Mouse (Mus musculus): Measurements from ENCODE around the gene Slc38a4. TPM values are rescaled to one million over a fixed set of nuclear protein-coding genes. Genes with fewer than 3 reads are reported as not detected.
A peak's percentile ranks its signal among the peaks of the same experiment; 100 is the strongest.

Gene Slc38a4
- polyA plus RNA-seq, 1 experiment from 2014 or later: 0.10 TPM

DNA sequence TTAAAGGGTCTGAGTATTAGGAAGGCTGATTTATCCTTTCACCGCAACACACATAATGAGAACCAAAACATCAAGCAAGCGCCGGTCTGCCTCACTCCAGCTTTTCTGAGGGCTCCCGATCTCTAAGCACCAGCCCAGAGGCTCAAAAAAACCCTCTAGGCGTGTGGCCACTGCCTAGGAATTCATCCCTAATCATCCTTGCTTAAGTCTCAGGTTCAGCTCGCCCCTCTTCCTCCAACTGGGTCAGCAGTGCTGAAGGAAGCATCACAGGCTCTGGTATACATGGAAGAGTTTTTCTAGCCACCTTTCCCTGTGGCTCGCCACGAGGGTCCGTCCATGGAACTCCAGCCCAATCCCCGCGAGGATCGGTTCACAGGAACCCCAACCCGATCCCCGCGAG is 1.6 kb downstream of the Slc38a4 start:
- ATAC-seq (no peak), DNase-seq (ENCODE audit: low read depth, low spot score) (no peak)
- TF ChIP-seq CTCF (IDR thresholded peaks at IDR 0.05): no peak
- no peaks in the 10 kb centered on the region for H3K27me3 ChIP-seq
- ChIA-PET POLR2A (no interaction called here), CTCF (no interaction called here)
- in situ Hi-C loops (cut with MboI; ENCODE audit: low pct_unique_long_range_greater_than_20kb): no loop called here

- POLR2A ChIA-PET: no interaction called here
- no peak for ATAC-seq
- no peak for DNase-seq (ENCODE audit: low read depth, low spot score)
- no peaks in the 10 kb centered on the region for H3K27me3 ChIP-seq
- CTCF ChIA-PET: no interaction called here
- in situ Hi-C loops (cut with MboI; ENCODE audit: low pct_unique_long_range_greater_than_20kb): no loop called here
- no peak for TF ChIP-seq CTCF (IDR thresholded peaks at IDR 0.05)
Observed at GRCm38 (mm10) chr15:97050436-97050835, 5.3 kb downstream of the Slc38a4 start.

DNA sequence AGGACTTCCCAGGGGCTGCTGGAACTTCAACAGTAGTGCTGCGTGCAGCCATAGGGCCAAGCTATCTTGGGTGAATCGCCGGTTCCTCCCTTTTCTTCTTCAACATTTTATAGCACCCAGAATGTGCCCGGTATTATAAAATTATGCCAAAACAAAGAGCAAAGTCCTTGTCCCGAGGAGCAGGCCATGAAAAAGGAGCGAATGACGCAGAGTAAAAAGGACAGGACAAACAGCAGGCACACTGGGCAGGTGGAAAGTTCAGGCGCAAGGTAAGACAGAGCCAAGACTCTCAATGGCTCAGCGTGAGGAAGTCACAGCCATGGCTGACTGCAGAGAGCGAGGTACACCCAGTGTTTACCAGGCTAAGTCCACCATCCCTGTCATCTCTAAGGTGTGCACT is 5.7 kb downstream of the Slc38a4 start:
- TF ChIP-seq CTCF (IDR thresholded peaks at IDR 0.05): no peak
- no peak for DNase-seq (ENCODE audit: low read depth, low spot score)
- CTCF ChIA-PET: no interaction called here
- no peaks in the 10 kb centered on the region for H3K27me3 ChIP-seq
- no peak for ATAC-seq
- in situ Hi-C loops (cut with MboI; ENCODE audit: low pct_unique_long_range_greater_than_20kb): no loop called here
- POLR2A ChIA-PET: no interaction called here

- ChIA-PET POLR2A (no interaction called here), CTCF (no interaction called here)
- no peaks in the 10 kb centered on the region for H3K27me3 ChIP-seq
- no peak for ATAC-seq
- in situ Hi-C loops (cut with MboI; ENCODE audit: low pct_unique_long_range_greater_than_20kb): no loop called here
- no peak for TF ChIP-seq CTCF (IDR thresholded peaks at IDR 0.05)
- DNase-seq (ENCODE audit: low read depth, low spot score): no peak
Observed at GRCm38 (mm10) chr15:97049281-97049841, 6.4 kb downstream of the Slc38a4 start.

DNA sequence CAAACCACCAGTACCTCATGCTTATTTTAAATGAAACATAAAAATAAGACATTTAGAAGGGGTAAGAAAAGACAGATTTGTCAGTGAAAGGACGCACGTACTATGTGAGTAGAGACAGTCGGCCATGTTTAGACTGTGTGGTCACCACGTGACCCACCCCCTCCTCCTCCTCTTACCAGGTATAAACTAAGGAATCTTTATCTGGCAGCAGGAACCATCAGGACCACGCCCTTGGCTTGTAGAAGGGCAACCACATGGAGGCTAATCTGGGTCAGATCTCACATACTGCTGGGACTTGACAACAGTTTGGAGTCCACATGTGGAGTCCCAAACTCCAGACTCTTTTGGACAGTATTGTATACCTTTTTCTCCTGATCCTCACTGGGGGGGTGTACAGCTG is 7.5 kb downstream of the Slc38a4 start:
- in situ Hi-C loops (cut with MboI; ENCODE audit: low pct_unique_long_range_greater_than_20kb): no loop called here
- DNase-seq (ENCODE audit: low read depth, low spot score): no peak
- POLR2A ChIA-PET: no interaction called here
- CTCF ChIA-PET: no interaction called here
- no peak for ATAC-seq
- TF ChIP-seq CTCF (IDR thresholded peaks at IDR 0.05): no peak
- H3K27me3 ChIP-seq: no peaks in the 10 kb centered on the region

- ATAC-seq: no peak
- CTCF ChIA-PET: interaction anchor here (1.0 kb wide), 1 partner anchor 22 kb away, joined by 3 read pairs; no protein-coding TSS in a partner anchor
- TF ChIP-seq CTCF (IDR thresholded peaks at IDR 0.05): no peak
- no peaks in the 10 kb centered on the region for H3K27me3 ChIP-seq
- POLR2A ChIA-PET: no interaction called here
- DNase-seq (ENCODE audit: low read depth, low spot score): no peak
- in situ Hi-C loops (cut with MboI; ENCODE audit: low pct_unique_long_range_greater_than_20kb): no loop called here
Observed at GRCm38 (mm10) chr15:97043921-97044320, 11.8 kb downstream of the Slc38a4 start.

DNA sequence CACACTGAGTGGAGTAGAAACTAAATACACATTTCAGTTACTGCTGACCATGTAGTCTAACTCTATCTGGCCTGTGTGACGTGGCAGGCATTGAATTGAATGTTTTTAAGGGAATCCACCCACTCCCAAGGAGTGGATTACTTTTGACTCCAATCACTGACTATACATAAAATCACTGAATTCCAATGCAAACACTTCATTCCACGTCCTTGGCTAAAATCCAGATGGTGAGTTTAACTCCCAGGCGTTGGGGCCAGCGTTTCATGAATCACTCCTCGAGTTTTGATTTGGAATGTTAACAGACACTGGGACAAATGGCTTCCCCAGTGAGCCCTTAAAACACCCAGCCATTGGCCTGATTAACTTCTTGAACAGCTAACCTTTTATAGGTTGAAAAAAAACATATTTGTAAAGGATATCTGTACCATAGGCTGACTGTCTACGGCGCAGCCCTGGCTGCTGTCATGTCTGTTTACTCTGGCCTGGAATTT is 13.7 kb downstream of the Slc38a4 start:
- no peak for ATAC-seq
- POLR2A ChIA-PET: no interaction called here
- no peaks in the 10 kb centered on the region for H3K27me3 ChIP-seq
- no peak for TF ChIP-seq CTCF (IDR thresholded peaks at IDR 0.05)
- CTCF ChIA-PET: no interaction called here
- in situ Hi-C loops (cut with MboI; ENCODE audit: low pct_unique_long_range_greater_than_20kb): no loop called here
- DNase-seq (ENCODE audit: low read depth, low spot score): peak; percentile 20

DNA sequence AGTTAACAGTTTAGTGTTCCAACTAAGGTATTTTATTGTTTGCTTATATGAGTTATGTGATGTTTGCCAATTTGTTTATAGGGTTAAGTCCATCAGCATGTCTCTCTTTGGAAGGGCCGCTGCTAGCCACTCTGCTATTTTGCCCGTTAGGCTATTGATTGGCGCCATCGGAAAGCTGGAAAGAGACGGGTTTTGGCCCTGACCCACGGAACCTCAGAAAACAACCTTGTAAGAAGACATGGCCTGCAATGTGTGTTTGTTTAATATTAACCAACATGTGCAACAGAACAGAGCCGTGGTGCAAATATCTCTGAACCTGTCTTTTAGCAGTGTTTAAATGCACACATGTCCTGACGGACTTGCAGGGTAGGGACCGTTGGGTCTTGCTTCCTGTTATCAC is 14.6 kb downstream of the Slc38a4 start:
- DNase-seq (ENCODE audit: low read depth, low spot score): no peak
- no peak for TF ChIP-seq CTCF (IDR thresholded peaks at IDR 0.05)

DNA sequence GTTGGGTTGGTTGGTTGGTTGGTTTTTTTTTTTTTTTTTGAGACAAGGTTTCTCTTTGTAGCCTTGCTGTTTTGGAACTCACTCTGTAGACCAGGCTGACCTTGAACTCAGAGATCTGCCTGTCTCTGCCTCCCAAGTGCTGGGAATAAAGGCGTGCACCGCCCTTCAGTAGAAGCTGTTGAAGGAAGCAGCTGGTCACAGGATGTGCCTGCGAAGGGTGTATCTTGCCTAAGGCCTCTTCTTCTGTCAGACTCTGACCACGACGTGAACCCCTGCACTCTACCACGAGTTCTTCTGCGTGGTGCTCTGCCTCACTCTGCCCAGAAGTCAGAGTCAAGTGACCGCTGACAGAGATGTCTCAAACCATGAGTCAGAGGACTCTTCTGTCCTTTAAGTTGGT is 18.0 kb downstream of the Slc38a4 start:
- in situ Hi-C loops (cut with MboI; ENCODE audit: low pct_unique_long_range_greater_than_20kb): no loop called here
- H3K27me3 ChIP-seq: no peaks in the 10 kb centered on the region
- ChIA-PET POLR2A (no interaction called here), CTCF (interaction anchor here (1.2 kb wide), 1 partner anchor 12 kb away, joined by 4 read pairs; no protein-coding TSS in a partner anchor)
- DNase-seq (ENCODE audit: low read depth, low spot score): no peak
- no peak for TF ChIP-seq CTCF (IDR thresholded peaks at IDR 0.05)
- ATAC-seq: no peak

More for the DNA sequence above, 14.6 kb downstream of the Slc38a4 start:
- ChIA-PET CTCF (interaction anchor here (1.3 kb wide), 1 partner anchor 16 kb away, joined by 3 read pairs; no protein-coding TSS in a partner anchor), POLR2A (no interaction called here)
- ATAC-seq: no peak
- no peaks in the 10 kb centered on the region for H3K27me3 ChIP-seq
- in situ Hi-C loops (cut with MboI; ENCODE audit: low pct_unique_long_range_greater_than_20kb): no loop called here

DNA sequence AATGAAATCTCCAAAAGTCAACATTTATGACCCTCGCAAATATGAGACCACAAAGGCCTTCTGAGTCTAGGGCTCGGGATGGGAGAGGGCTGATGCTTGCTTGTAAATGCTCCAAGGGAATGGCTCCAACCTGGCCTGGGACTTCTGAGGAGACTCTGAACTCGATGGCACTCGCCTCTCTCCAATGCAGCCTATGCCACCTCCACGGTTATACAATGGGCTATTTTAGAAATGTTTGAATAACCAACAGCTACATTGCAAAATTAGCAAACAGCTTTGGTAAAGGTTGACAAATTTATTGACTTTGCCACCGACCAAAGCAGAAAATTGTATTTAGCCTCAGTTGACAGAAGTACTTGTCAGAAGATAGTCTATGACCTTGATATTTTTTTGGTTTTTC is 19.9 kb downstream of the Slc38a4 start:
- POLR2A ChIA-PET: no interaction called here
- no peaks in the 10 kb centered on the region for H3K27me3 ChIP-seq
- CTCF ChIA-PET: no interaction called here
- DNase-seq (ENCODE audit: low read depth, low spot score) (no peak), ATAC-seq (no peak)
- in situ Hi-C loops (cut with MboI; ENCODE audit: low pct_unique_long_range_greater_than_20kb): no loop called here
- TF ChIP-seq CTCF (IDR thresholded peaks at IDR 0.05): no peak

GRCm38 (mm10) chr15:97033485-97033991 is 22.2 kb downstream of the Slc38a4 start:
- DNase-seq (ENCODE audit: low read depth, low spot score) (no peak), ATAC-seq (no peak)
- POLR2A ChIA-PET: no interaction called here
- in situ Hi-C loops (cut with MboI; ENCODE audit: low pct_unique_long_range_greater_than_20kb): no loop called here
- no peak for TF ChIP-seq CTCF (IDR thresholded peaks at IDR 0.05)
- H3K27me3 ChIP-seq: no peaks in the 10 kb centered on the region
- CTCF ChIA-PET: interaction anchor here (1.3 kb wide), 1 partner anchor 9 kb away, joined by 4 read pairs; no protein-coding TSS in a partner anchor

DNA sequence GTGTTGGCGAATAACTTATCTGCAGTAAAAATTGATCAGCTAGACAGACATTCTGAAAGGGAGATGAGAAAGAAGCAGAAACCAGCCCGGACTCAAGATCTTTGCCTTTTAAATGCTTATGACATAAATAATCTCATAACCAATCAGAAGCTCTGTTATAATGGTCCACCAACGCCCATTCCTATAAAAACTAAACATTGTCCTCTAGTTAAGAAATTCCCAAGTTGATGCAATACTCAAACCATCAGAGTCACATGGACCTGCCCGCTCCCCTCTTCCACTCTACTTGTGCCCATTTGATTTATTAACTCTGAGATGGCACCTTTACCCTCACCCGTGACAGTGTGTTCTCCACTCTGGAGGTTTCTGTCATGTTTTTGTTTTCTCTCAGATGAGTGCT is 23.9 kb downstream of the Slc38a4 start:
- ATAC-seq (no peak), DNase-seq (ENCODE audit: low read depth, low spot score) (no peak)
- in situ Hi-C loops (cut with MboI; ENCODE audit: low pct_unique_long_range_greater_than_20kb): no loop called here
- TF ChIP-seq CTCF (IDR thresholded peaks at IDR 0.05): no peak
- no peaks in the 10 kb centered on the region for H3K27me3 ChIP-seq
- POLR2A ChIA-PET: interaction anchor here (0.7 kb wide), 1 partner anchor 72 kb away, joined by 3 read pairs; no protein-coding TSS in a partner anchor
- CTCF ChIA-PET: interaction anchor here (0.9 to 1.5 kb wide), 2 partner anchors 8 to 17 kb away, joined by 3 to 4 read pairs; no protein-coding TSS in a partner anchor

Data from Patski (cell line).